Mouse (Mus musculus) adipocyte (in vitro differentiated cells): ENCODE measurements around the gene Etv6.

ENCODE experiments used
- DNase-seq: peaks from one replicate; pipeline ENCODE4 v3.0.0-alpha.2; 2016; ENCODE audit warnings: low spot score

Etv6 gene

DNA sequence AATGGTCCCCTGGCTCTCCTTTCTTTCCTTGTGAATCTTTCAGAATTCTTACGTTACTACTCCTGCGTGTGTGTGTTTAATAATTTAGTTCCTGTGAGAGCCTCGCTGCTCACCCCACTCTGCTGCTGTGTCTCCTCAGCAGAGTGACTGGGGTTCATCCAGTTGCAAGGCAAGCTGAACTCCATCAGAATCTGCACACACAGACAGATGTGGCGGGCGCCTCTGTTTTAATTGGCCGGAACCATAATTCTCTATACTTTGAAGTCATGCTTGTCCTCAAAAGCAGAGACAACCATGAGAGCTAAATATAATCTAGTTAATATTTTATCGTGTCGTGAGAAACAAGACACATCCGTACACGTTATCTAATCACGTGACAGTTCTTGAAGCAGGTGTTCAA, 107.2 kb downstream of the Etv6 start:
- no peak for DNase-seq

DNA sequence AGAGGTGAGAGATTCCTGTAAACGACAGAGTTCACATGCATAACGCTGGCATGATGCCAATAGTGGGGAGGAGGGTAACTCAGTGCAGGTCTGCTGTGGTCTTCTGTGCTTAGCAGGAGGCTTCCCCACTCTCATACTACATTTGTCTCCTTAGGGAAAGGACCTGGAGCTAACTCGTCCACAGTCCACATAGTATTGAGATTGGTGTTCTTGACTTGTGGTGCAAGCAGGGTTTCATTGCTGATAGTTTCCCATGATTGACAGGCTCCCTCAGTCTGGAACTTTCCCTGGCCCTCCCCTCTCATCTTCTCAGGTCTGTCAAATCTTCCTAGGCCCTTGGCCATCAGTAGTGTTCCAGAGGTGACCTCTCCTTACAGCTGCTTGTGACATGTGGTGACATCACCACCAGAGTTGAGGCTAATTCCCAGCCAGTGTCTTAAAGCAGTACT, 108.2 kb downstream of the Etv6 start:
- DNase-seq = peak; percentile 41

DNA sequence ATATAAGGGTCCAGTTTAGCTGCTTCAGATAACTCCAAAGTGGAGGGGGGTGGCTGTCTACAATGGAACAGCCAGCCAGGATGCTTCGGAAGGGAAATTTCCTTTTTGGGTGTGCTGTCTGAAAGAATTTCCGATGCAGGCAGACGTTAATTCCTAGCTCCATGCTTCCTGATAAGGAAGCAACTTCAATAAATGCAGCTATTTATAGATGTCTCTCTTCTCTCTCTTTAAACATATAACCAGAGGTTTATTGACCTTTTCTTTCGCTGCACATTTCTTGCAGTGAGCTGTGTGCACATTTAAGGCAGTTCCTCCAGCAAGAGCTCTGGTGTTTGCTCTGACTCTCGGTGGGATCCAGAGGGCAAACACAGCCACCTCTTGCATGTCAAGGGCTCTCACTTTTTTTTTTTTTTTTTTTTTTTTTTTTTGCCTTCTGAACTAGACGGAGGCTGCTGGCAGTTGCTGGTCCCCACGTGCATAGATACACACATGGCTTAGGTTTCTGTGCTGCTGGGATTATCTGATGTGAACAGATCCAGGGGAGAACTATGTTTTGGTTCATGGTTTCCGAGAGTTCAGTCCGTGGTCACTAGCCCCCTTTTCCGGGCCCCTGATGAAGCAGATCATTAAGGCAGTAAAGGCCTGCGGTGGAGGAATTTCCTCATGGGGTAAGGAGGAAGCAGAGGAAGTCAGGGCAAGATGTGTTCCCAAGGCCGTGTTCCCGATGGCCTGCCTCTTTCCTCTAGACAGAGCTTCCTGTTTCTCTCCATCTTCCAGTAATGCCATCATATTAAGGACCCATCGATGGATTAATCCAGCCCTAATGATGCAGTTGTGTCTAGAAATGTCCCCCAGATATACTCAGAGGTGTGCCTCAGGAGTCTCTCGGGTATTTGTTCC, 109.0 kb downstream of the Etv6 start:
- no peak for DNase-seq

DNA sequence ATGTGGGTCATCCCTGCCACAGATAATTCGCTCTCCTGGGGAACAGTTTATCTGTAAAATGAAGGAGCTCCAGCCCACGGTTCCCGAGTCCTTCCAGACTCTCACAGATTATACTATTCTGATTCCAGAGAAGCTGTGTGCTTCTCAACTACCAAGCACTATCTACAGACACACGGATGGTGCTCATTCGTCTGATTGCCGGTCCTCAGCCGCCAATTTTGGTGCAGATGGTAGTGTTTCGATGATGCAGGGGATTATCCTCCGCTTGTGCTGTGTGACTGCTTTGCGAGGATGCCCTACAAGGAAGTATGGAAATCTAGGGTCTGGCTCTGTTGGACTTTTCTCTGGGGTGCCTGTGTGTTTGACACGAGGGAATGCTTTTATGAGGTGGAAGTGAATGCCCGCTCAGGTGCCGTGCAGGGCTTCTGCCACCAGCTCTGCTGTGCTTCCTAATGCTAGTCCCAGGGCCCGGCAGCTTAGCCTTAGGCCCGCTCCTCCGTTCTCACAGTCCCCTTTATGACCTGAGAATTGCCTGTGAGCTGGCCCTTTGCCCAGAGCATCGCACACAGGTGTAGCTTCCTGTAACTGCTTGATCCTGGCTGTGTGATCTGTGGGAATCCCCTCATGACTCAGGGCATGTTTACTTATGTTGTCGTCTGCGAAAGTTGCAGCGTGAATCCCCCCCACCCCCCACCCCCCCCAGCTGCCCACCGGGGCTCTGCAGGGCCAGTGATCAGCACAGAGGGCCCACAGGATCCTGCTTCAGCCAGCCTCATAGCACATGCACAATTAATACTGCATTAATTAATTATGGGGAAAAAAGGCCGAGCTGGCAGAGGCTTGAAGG, 112.3 kb downstream of the Etv6 start:
- no peak for DNase-seq

DNA sequence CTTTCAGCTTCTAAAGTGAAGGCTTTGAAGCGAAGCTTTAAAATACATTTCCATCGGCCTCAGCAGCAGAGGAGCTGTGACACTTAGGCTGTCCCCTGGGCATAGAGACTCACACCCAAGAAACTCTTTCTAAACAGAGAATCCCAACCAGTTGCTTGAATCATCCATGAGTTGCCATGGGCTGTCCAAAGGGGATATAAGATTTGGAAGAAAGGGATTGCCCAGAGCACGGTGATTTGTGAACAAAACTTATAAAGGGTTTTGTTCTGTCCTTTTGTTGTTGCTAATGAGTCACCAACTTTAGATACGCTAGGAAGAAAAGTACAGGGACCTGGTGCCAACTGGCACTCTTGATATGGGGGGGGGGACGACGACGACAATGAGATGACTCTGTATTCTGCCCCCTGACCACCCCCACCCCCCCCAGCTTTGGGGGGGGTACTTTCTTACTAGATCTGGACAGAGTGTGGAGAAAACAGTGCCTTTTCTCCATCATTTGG, 113.0 kb downstream of the Etv6 start:
- DNase-seq = no peak

DNA sequence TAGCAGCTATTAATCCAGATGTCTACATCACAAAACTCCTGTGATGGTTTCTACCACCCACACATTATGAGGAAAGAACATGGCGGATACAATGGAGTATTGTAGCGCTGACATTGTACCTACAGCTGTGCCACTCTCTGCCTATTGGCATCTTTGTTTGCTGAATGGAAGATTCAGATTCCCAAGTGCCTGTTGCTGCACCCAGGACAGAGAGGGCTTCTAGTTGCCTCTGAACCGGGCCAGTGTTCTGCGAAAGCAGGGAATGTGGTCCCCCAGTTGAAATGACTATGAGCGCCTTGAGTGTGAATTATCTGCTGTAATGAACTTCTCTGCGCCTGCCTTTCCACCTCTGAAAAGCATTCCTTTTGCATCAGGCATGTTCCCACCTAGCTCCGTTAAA, 114.1 kb downstream of the Etv6 start:
- DNase-seq = no peak

DNA sequence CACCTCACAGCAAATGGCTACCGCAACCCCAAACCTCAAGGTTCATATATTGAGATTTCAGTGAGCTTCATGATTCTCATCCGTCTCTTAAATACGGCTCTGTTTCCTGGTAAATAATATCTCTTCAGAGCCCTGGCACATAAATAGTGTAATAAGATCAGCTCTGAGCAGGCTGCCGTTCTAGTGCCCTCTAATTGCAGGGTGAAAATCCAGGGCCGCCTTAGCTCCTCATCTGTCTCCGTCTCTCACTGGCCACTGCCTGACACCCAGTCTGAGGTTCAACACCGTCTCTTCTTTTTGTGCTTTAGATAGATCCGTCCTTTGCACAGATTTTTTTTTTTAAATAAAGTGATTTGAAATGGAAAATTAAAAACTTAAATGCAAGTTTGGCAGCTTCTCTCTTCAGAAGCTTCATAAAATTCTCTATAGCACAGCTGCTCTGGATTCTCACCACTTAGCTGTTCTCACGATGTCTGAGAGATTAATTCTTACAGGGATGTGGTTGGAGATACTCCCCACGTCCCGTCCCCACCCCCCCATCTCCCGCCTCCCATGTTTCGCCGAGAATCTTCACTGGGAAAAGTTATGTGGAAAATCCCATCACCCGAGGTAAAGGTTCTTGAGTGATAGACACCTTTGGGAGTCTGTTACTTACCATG, 115.7 kb downstream of the Etv6 start:
- DNase-seq = no peak

DNA sequence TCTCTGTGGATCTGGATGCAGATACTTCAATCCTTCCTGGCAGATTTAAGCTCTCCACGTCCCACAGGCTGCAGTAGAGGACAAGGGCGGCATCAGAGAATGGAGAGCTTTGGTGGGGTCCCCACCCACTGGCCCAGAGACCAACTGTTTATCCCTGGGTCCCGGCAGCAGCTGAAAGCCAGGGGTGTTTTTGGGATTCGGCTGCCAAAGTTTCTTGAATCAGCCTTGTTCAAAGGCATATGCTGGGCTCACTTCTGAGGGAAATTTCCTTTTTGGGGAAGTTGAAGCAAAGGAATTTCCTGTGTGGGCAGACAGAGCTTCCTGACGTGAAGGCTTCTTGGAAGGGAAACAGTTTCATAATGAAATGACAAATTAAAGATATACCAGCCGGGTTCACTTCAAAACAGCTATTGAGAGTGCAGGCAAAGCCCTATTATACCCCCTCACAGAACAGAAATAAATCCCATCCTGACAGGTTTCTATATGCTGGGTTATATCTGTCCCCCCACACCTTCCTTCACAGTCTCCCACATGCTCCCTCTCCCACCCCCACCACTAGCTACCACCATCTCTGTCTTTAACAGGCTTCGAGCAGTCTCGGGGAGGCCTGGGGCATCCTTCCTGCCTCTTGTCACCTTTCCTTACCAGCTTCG, 116.5 kb downstream of the Etv6 start:
- no peak for DNase-seq

DNA sequence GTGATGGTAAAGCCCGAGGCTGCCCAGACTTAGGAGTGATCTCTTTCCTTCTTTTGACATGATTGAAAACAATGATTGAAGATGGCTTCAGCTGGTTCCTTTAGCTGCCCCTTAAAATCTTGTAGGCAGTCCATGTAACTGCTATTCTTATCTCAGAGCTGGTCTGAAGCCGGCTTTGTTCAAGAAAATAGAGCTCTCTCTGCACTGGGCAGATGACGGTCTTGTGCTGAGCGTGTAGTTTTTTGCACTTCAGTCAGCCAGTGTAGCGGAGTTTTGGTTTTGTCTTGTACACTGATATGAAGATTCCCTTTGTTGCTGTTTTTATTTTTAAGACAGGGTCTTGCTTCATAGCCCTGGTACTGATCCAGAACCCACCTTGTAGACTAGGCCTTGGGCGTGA, 117.0 kb downstream of the Etv6 start:
- no peak for DNase-seq

DNA sequence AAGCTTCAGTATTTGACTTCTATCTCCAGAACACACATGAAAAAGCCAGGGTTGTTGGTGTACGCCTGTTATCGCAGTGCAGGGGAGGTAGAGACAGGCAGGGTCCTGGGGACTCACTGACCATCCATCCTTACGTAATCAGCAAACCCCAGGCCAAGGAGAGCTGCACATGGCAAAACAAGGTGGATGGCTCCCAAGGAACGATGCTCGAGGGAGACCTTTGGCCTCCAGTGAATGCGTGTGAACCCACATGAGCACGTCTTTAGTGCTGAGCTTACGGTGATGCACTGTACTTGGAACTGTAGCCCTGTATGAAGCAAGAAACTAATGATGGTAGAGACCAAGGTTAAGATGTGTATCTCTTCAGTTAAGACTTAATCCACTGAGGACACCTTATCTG, 119.2 kb downstream of the Etv6 start:
- DNase-seq = no peak

DNA sequence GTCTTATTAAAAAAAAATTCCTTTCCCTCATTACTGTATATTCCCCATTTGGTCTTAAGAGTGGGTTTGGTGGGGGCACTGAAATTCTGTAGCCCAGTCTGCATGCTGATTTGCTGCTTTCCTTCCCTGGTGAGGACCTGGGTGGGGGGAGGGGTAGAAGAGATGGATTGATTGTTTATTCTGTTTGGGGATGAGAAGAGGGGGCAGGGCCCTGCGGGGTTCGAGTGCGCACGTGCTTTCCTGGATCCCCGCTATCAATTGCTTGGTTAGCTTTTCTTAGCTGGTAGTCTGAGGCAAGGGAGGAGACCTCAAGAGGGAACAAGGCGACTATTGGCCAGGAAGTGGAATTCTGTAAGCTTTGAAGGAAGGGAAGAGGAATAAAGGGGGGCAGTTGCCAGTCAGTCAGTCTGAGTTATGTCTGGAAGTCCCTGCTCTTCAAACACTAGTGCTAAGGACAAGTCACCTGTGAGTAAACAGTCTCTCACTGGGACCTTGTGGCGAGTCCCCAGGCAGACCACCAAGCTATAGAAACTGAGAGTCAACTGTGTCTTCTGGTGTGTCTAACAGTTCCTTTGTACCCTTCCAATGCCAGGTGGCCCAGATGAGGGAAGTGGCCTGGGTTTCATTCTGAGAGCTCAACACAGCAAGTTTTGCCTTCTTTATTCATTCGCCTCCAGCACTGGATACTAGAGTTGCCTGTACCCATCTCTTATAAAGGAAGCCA, 120.6 kb downstream of the Etv6 start:
- DNase-seq = no peak

DNA sequence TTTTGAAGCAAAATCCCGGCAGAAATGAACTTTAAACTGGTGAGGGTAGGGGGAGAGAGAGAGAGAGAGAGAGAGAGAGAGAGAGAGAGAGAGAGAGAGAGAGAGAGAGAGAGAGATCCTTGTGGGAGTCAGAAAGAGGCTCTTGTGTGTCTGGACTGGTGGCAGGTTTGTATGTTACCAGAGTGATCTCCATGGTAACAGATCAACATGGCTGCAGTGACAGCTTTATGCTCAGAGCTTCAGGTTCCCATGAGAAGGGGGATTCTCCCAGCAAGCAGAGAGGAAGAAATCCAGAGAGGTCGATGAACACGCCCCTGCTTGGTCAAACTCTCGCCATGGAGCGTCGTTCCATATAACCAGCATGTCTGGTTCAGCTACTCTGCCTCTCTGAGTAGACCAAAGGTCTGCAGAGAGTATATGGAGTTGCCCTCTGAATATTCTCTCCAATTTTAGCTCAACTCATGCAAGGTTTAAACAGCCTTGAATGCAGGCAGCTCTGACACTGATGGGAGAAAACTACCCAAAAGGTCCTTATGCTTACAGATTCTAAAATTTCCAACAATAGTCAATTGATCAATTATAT, 122.1 kb downstream of the Etv6 start:
- no peak for DNase-seq

DNA sequence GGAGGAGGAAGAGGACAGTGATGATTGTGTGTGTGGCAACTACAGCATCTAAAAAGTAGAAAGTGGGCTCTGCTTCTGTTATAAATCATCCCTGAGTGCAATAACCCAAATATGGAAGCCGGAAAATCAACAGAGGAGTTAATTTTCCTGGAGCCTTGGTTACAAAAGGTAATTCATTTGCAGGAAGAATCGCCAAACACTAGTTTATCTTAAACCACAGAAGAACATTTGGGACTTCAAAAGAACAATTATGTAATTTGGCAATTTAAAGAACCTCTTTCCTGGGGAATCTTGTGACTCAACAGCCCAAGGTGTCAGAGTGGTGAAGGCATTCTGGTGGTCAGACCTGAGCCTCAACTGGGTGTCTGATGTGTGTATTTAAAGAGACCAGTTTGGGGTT, 122.7 kb downstream of the Etv6 start:
- no peak for DNase-seq

DNA sequence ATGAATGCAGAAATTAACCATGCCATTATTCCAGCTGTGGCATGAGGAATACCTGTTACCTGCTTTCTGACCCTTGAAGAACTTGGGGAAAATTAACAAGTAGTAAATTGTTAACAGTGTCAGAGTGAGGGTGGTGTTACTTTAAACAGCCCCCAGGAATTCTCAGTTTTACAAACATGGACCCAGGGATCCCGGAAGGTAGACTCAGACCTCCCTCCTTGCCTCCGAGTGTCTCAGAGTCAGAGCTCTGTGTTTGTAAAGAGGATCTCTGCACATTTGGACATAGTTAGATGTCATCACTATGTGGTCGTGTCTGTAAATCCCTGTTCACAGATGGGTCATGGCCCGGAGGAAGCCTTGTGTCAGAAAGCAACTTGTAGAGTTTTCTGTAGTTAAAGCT, 124.2 kb downstream of the Etv6 start:
- no peak for DNase-seq

DNA sequence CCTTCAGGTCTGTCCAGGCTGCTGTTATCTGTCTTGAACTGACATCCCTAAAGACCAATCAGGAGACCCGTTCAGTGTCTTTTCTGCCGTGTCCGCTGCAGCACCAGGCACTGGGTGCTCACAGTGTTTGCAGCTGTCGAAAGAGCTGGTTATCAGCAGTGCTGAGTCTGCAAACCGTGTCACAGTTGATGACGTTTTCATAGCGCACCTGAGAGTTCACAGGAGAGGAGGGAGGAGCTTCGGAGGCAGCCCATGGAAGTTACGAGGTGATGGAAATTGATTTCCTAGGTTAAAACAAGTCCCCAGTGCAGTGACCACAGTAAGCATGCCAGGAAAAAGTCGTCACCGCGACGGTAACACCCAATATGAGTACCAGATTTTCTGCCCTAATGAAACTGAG, 125.5 kb downstream of the Etv6 start:
- DNase-seq = no peak

DNA sequence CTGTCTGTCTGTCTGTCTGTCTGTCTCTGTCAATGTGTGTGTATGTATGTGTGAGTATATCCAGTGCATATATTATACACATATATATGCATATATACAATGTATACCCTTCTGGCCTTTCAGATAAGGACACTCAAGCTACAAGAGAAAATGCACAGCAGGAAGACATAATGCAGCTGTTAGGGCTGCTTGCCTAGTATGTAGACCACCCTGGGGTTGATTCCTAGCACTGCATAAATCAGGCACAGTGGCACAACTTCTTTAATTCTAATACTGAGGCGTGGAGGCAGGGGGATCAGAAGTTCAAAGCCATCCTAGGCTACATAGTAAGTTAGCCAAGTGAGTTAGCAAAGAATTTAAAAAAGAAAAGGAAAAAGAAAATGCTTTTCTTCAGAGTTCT, 127.8 kb downstream of the Etv6 start:
- DNase-seq = no peak

DNA sequence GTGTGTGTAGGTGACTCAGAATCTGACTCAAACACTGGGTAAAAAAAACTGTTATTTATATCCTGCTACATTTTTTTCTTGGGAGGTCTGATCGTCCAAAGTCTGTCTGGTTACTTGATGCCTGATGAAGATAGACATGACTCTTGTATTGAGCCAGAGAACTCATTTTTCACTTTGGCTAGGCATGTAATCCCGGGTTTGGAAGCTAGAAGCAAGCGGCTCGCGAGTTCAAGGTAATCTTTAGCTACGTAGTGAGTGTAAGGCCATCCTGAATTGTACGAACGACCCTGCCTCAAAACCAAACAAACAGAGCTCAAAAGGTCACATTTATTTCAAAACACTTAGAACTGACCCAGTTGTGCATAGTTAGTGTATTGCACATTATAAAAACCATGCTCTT, 128.9 kb downstream of the Etv6 start:
- DNase-seq = no peak

DNA sequence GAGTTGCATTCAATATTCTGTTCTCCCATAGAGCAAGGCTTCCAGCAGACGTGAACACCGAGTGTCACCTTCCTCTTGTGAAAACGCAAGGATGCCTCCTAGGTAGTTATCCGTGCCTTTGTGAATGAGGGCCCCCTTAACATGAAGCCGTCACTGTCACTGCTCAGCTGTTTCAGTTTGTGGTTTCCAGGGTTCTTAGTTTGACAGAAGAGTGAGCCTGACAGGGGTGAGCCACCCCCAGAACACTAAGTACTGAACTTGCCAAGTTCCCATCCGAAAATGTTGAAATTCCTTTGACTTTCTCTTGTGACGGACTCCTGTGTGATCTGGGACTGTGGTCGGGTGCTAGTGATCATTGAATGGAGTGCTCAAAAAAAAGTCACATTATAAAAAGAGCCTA, 129.5 kb downstream of the Etv6 start:
- DNase-seq = no peak

DNA sequence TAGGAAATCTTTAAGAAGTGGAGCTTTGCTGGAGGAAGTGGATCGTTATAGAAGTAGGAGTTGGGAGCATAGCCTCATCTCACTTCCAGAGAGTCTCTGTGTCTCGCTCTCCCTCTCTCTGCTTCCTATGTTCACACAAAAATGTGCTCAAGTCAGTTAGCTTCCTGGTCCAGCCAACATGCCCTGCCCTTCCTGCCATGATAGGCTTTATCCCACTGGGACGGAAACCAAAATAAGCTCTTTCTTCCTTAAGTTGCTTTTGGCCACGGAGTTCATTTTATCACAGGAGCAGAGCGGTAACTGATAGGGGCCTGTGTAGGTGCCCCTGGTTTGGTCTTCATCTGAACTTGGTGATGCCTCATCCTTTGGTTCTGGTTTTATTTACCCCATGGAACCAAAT, 132.5 kb downstream of the Etv6 start:
- DNase-seq = no peak

DNA sequence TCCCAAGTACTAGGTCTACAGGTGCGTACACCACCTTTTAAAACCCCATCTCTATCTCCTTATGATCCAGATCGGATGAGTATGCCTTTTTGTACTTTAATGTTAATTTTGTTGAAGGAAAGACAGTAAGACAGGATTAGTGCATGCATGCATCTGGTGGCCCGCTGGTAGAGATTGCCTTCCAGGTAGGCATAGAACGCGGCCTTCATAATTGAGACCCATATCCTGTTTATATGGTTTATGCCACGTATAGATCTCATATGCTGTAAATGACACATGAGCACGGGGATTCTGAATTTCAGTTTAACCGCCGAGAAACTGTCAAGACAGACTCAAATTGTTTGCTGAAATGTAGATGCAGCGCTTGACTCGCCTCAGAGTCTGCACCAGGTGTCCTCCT, 133.3 kb downstream of the Etv6 start:
- no peak for DNase-seq

DNA sequence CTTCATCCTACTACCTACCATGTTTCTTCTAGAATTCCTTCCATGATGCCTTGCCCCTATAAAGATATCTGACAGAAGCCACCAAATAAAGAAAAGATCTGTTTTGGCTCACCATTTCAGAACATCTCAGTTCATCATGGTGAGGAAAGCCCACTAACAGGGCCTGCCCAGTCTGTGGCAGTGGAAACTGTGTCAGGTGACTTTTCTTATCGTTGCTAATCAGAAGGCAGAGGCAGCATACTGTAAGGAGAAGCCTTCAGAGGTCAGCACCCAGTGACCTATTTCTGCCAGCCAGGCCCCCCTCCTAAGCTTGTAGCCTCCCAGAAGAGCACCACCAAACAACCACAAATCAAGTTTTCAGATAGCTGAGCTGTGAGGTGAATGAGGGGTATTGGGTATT, 135.7 kb downstream of the Etv6 start:
- no peak for DNase-seq
